Mouse (Mus musculus) natural killer cell, adult 2 months (primary cell): ENCODE measurements around the gene Bco2.

Experiments used
- DNase-seq, 2 experiments: peaks; one replicate each; pipeline ENCODE4 v3.0.0; 2022; ENCODE audit warnings: low spot score in 2 of 2

The Bco2 gene

DNA sequence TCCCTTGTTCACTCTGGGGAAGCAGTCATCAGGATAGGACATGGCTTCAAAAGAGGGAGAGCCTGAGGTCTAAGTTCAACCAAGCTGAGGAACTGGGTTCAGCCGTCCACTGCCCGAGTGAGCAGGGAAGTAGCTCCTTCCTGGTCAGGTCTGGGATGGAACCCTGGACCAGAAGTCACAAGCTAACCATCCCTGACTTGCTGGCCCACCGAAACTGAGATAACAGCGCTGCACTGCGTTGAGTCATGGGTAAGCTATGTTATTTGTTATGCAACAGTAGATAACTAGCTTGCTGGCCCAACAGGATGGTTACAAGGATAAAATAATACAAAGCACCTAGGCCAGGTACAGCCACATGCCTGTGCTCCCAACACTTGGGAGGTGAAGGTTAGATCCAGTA lies 39.5 kb downstream of the Bco2 start:
- no peak for DNase-seq

DNA sequence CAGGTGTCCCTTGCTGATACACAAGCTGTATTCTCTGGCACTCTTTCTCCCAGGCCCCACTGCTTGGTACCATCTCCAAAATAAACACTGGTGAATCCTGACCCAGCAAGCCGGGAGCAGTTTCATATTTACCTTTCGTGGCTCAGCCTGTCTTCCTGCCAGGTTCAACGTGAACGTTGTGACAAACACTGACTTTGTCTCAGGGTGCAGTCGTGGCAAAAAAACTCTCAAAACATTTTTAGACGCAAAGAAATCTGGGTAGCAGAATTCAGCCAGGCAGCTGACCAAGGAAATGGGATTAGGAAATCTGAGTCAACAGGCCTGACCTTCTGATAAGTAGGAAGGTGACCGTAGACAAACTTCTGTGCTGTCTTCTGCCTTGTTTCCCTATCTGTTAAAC lies 47.4 kb downstream of the Bco2 start:
- no peak for DNase-seq

DNA sequence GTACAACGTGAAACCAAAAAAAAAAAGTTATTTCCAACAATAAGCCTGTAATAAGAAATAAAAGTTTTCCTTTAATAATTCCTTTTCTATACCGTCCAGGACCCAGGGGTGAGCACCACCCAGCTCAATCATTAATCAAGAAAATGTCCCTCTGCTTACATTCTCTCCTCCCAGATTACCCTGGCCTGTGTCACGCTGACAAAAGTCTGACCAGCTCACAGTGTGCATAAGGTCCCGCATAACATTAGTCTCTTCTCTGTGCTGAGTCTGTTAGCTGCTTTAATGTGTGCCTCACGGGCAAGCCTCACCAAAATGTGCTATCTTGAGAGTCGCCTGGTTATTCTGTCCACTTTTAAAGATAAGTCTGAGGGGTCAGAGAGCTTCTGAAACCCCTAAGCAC lies 49.6 kb downstream of the Bco2 start:
- DNase-seq = no peak

DNA sequence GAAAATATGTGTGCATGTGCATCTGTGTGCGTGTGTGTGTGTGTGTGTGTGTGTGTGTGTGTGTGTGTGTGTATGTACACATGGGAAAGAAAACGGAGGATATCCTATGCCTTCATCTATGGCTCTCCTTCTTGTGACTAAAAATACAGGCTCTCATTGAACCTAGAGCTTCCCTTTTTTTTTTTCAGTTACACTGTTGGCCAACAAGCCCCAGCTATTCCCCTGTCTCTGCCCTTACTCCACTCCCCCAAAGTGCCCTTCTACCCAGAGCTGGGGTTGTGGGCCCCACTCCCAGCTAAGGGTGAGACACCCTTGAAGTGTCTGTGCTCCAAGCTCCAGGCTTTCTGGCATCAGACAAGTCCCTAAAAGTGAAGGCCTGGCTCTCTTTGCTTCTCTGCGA lies 52.0 kb downstream of the Bco2 start:
- DNase-seq = no peak

DNA sequence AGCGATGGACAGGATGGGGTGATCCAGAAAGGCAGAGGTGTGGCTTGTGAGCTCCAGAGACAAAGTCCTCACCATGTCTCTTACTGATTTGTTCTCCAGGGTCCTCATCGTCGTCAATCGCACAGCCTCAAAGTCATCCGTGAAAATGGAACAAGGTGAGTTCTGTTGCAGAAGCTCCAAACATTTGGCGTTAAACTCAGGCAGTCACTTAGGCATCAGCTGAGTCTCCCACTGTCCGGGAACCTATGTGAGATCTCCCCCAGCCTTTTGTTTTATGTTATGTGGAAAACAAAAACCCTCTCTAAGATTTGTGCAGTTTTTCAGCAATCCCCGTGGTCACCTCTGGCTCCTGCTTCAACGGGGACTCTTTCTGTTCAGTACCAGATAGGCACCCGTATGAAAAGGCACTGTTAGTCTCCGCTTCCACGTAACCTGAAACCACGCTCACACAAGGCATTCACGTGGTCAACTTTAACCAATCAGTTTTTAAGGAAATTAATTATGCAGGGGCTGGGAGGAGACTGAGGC lies 53.9 kb downstream of the Bco2 start:
- DNase-seq = no peak

DNA sequence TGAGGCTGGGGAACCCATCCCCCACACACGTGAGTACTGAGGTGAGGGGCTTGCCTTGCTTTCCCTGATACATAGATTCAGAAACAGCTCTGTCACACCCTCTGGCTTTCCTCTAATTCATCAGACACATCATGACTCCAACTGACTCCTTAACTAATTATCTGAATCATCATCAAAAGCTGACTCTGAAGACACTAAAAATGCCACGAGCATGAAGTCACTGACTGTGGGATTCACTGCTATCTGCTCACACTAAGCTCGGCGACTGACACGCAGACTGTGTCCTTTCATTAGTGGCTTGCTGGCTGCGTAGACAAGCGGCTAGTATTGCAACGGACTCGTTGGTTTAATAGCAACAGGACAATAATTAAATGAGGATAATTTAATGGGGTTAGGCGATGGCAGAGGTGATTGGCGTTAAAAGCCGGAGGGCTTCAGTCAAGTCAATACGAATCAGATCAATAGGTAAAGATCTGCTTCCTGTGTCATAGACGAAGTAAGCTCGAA lies 54.5 kb downstream of the Bco2 start:
- DNase-seq = no peak

DNA sequence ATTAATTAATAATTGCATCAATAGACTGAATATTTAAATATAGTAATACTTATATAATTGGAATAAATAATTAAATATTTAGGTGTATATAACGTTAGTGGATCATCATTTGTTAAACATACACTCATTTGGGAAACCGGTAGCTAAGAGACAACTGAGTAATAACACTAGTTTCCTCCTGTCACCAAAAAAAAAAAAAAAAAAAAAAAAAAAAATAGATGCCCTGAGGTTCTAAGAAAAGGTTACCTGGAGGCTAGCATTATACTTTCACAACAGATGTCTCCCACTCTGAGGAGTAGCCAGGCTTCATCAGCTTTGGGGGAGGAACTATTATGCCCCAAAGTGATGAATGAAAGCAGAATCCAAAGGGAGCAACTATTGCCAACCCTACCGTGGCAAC lies 55.2 kb downstream of the Bco2 start:
- no peak for DNase-seq

DNA sequence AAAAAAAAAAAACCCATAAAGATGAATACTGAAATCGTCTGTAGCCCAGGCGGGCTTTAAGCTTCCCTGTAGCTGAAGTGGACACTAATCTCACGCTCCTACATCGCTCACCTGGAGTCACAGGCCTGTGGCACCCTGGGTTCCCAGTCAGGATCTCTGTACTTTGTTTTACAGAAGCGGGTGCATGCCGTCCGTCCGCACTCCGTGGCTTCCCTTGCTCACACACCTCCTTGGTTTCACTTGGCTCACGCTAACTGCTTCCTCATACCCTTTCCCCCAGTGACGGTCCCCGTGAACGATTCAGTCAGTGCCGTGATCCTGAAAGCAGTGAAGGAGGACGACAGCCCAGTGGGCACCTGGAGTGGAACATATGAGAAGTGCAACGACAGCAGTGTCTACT lies 56.2 kb downstream of the Bco2 start:
- DNase-seq = no peak

DNA sequence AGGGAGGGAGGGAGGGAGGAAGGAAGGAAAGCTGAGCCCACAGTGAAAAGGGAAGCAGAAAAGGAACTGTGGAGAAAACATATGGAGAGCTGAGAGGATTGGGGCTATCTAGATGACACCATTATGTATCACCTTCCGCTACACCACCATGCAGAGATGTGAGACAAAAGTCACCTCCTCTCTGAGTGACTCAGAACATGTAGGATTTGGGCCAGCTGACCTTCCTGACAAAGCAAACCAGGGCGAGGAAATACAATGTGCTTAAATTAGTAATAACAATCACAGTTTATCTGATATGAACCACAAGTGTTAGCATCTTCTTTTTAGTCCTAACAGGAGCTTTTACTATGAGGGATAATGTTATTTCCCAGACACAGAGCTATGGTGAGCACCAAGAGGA lies 57.4 kb downstream of the Bco2 start:
- DNase-seq = no peak

DNA sequence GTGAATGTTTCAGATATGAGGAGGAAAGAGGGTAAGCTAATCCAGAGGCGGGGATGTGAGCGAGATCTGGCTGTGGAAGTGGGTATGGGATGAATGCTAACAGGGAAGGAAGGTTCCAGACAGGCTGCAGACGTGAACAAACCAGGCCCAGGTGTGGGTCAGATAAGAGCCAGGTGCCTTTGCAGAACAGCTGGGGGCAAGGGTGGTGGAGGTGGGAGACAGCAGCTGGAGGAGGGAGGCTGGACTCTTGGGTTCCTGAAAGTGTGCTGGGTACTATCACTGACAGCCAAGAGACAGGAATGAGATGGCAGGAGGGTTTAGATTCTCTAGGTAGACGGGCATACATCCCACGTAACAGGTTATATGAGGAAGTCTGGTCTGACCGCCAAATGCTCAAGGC lies 57.9 kb downstream of the Bco2 start:
- DNase-seq = no peak

DNA sequence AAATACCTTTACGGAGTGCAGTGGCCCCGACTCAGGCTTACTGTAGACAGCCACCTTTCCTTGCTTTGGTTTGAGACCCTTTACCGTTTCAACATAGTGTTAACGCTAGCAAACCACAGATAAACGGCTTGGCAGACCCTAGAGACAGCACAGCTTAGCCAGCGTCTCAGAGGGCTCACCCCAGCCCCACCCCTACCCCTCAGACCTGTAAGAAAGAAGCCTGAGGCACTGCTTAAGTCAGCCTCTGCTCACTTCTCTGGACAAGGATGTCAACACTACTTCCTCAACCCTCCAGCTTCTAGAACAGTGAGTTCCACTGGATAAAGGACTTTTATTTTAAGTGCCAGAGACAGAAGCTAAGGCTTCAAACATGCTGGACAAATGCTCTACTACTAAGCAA lies 58.4 kb downstream of the Bco2 start:
- no peak for DNase-seq

DNA sequence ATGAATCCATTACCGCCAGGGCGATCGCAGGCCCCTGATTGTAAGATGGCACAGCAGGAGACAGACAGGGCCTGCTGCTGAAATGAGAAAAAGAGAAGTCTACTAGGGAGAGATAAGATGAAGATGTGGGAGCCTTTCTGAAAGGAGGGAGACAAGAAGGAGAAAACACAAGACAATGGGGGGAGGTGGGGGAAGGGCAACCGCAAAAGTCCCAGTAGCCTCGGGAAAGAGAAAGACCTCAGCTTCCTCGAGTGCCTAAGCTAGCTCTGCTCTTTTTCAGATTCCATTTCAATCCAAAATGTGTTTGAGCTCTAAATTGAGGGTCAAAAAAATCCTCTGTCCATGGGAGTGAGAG lies 58.9 kb downstream of the Bco2 start:
- no peak for DNase-seq

DNA sequence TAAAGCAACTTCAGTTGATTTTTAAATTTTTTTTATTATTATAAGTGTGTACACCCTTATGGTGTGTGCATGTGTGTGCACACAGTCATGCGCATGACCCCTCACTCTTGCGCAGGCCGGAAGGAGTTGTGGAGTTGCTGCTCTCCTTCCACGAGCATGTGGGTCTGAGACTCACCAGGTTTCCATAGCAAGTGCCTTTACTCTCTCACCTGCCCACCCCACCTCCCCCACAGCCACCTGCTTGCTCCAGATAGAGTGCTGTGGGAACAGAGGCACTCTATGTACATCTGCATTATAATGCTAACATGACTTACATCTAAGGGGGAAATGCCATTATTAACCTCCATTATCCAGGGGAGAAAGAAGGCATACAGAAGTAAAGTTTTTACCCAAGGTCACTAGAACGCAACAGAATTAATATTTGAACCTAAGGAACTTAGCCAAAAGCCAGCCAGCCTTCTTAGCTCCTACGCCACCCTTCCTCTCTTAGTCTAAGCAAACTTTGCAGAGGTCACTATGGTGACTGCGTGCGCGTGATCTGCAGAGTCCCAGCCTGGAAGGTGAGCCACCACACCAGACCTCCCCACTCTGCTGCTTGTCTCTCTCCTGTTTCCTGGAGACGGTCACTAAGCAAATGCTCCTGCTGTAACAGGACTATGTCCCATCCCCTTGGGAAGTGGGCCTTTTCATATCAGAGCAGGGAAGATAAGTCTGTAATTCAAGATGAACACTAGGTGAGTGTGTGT lies 59.4 kb downstream of the Bco2 start:
- no peak for DNase-seq

DNA sequence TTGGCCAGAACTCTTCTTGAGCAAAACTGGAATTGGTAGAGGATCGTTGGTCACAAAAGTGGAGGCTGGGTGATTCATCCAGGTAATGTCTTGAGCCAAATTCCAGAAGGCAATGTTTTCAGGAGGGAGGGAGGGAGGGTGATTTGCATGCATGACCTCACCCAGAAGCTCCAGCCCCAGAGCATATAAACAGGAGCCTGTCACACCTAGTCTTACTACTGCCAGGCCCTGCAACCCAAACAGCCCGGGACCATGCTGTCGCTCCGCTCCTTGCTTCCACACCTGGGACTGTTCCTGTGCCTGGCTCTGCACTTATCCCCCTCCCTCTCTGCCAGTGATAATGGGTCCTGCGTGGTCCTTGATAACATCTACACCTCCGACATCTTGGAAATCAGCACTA lies 60.7 kb downstream of the Bco2 start, which contains the start of gene Plet1:
Plet1 (plus strand) TSS at position 215 of the 400 bp plus-strand sequence.
- DNase-seq = no peak

DNA sequence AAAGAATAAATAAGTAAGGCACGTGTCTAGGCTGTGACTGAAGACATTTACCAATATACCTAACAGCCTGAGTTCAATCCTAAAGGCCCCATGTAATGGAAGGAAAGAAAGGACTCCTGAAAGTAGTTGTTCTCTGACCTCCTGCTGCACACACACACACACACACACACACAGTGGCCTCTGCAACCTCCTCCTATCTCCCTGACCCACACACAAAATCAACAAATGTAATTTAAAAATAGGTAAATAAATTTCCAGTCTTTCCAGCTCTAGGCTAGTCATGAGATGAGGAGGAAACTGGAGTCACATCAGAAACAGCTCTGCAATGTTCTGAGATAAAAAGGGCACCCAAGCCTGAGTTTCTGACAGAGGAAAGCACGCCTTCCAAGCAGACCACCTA lies 61.2 kb downstream of the Bco2 start:
- DNase-seq = no peak

DNA sequence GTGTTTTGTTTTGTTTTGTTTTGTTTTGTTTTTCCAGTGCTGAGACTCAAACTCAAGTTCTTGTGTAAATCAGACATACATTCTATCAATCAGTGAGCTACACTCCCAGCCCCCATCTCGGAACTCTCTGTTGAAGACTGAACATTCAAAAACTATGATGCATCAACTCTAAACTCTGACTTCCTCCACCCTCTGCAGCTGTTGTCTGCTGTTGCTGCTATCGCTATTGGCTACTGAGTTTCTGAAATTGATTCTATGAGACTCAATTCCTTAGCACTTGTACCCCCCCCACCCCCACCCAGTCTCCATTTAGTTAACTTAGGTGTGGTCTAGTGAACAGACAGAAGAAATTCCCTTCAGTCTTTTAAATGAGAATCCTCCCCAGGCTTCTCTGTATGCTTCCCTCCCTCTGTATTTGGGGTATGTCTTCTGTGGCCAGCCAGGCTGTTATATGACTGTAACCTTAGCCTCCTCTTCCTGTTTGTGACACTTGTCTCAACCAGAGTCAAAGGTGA lies 63.4 kb downstream of the Bco2 start:
- DNase-seq = no peak

DNA sequence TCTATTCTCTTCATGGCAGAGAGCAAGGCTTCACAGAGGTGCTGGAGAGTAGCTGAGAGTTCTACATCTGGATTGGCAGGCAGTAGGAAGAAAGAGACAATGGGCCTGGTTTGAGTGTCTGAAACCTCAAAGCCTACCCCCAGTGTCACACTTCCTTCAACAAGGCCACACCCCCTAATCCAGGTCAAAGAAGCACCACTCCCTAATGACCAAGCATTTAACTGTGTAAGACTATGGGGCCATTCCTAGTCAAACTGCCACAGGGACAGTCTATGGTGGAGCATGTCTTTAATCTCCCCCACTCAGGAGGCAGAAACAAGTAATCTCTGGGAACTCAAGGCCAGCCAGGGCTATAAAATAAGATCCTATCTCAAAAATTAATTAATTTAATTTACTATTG lies 64.1 kb downstream of the Bco2 start:
- no peak for DNase-seq

DNA sequence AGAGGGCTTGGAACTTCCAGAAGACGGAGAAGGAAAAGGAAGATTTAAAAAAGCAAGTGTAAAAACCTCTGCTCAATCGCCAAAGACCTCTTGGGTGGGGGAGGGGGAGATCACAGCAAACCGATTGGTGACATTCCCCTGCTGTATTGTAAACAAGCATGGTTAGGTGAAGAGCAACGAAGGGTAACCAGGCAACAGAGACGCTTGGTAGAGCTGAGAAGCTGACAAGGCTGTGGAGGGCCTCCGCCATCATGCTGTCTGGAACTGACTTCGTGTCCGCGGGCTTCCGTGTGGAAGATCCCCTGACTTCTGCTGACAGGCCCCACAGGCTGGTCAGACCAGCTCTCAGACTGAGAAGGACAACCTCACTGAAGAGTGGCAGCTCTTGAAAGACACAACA lies 69.5 kb downstream of the Bco2 start:
- DNase-seq = no peak
